Mouse (Mus musculus): ENCODE results near the gene Med25.

DNA sequence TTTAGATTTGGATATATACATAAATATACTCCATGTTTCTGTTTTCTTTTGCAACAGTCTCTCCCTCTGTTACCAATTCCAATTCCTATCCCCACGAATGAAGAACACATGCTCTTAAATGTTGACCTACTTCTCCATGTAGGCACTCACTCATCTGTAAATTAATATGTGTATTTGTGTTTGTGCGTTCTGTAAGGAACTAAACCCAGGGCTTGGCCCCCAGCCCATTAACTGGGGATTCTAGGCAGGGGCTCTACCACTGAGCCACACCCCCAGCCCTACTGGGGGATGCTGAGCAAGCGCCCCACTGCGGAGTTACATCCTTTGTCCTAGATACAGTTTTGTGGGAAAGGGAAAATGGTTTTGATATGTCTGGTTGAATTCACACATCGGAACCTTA, 26.6 kb upstream of the Med25 start:
- TF ChIP-seq FLI1 (IDR thresholded peaks at IDR 0.05; ENCODE audit: low read length) (no peak), GATA1 (IDR thresholded peaks at IDR 0.05; ENCODE audit: borderline replicate concordance, low read length) (no peak)
